Mouse (Mus musculus) ovary, postnatal 14 days (tissue): ENCODE measurements around the gene Riok1.

ENCODE experiments used
- DNase-seq: peaks from one replicate; pipeline ENCODE4 v3.0.0; 2022; ENCODE audit warnings: low spot score

Gene Riok1

GRCm38 (mm10) chr13:38064854-38065663, 28.3 kb downstream of the Riok1 start:
- DNase-seq, result peak; percentile 37

GRCm38 (mm10) chr13:38070945-38071344, 34.1 kb downstream of the Riok1 start:
- DNase-seq, result no peak

DNA sequence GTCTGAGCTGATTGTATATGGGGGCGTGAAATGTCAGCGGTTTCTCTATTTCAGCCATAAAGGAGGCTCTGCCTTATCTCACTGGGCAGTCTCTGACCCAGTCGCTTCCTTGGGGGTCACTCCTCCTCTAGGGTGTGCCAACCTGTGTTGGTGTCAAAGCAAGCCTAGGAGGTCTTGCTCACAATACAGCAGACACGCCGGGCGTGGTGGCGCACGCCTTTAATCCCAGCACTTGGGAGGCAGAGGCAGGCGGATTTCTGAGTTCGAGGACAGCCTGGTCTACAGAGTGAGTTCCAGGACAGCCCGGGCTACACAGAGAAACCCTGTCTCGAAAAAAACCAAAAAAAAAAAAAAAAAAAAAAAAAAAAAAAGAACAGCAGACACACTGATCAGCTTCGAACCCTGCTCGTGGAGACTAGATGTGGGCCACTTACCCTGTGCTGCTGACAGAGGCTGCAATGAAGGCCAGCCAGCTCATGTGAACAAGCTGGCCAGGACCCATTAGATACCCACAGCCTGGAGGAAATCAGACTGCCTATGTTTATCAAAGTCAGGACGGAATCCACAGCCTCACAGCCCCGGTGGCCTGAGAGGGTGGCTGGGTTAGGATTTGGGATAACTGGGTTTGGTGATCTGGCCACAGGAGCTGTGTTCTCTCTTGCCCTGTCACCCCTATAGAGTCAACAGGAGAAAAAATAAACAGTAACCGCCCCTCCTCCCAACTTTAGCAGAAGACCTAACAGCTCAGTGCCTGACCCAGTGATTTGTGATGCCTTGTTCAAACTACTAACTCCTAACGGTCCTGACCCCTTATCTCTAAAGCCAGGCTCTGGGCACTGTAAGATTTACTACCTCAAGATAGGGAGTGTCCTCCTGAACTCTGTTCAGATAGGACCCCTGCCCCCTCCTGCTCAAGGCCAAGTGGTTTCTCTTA, 36.8 kb downstream of the Riok1 start:
- DNase-seq, result no peak

GRCm38 (mm10) chr13:38074404-38074803, 37.6 kb downstream of the Riok1 start:
- DNase-seq, result no peak

- DNase-seq, result no peak
Measured at GRCm38 (mm10) chr13:38077113-38077512, 40.3 kb downstream of the Riok1 start.

DNA sequence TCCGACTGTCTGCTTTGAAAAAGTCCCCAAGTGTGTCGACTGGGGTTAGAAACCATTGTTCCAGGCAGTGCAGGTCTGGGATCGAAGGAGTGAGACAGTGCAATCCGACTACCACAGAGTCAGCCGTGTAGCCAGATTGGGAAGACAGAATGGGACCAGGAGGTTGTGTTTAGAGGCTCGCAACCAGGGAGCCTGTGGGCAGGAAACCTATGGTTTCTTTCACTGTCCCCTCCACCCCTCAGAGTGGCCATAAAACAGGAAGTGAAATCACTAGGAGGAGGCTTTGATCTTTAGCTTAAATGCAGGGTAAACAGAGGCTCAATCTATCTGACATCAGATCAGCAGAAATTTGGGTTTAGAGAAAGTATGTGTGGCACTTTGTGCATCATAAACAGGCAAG, 42.0 kb downstream of the Riok1 start:
- DNase-seq, result no peak

GRCm38 (mm10) chr13:38079366-38079765, 42.6 kb downstream of the Riok1 start:
- no peak for DNase-seq

- no peak for DNase-seq
Measured at GRCm38 (mm10) chr13:38080014-38080413, 43.2 kb downstream of the Riok1 start.

- no peak for DNase-seq
Measured at GRCm38 (mm10) chr13:38080725-38081124, 43.9 kb downstream of the Riok1 start.

DNA sequence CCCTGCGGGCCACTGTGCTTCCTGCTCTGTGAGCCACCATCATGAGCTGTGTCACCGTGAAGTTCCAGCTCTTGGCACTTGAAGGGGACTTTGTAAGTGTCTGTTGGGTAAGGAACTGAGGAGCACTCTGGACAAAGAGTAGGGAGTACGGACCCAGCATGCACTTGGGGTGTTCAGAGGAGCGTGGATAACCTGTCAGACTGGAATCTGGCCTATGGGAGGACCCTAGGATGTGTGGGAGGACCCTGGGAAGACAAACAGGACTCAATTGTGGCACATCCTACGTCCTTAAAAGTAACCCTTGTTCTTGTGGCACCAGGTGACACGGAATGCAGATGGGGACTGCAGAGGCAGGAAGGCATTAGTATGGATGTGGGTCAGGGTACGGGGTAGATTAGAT, 44.4 kb downstream of the Riok1 start:
- DNase-seq, result no peak

DNA sequence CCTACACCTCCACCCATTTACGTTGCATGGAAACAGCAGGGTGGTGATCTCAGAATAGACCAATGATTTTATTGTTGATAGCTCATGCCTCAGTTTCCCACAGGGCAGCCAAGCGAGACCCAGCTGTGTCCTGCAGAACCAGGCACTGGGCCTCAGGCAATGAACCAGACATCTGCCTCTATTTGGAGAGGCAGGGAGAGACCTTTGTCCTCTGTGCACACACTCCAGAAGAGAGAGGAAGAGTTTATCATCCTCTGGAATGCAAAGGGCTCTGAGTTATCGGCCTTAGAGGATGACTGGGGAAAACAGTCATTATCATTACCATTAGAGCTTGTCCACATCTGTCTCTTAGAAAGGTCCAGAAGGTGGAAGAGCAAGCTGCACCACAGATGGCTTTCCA, 49.9 kb downstream of the Riok1 start:
- no peak for DNase-seq

DNA sequence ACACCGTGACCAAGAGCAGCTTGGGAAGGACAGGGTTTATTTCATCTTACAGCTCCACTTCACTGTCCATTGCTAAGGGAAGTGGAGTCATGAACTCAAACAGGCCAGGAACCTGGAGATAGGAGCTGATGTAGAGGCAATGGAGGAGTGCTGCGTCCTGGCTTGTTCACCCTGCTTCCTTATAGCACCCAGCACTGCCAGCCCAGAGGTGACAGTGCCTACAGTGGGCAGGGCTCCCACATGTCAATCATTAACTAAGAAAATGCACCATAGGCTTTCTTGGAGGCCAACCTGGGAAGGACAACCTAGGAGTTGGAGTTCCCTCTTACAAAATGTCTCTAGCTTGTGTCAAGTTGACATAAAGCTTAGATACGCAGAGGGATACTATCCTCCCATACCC, 51.2 kb downstream of the Riok1 start:
- DNase-seq, result no peak

- DNase-seq, result no peak
Measured at GRCm38 (mm10) chr13:38089449-38089848, 52.7 kb downstream of the Riok1 start.

- DNase-seq, result no peak
Measured at GRCm38 (mm10) chr13:38089871-38090270, 53.1 kb downstream of the Riok1 start.

DNA sequence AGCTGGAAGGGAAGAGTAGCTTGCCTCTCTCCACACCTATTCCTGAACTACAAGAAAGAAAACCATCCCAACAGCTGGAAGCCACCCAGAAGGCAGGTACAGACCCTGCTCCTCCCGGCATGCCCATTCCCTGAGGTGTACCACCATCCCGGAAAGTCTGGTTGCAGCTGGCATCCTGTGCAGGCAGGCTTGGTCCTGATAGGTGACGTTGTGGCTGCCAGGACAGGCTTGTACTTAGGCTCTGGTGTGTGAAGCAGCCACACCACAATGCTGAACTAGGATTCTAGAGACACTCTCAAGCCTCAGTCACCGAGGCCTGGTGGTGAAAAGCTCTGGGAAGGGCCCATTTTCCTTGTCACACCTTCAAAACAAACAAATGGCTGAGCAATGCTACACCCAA, 59.4 kb downstream of the Riok1 start:
- DNase-seq, result no peak

GRCm38 (mm10) chr13:38103406-38103805, 66.6 kb downstream of the Riok1 start:
- DNase-seq, result no peak

DNA sequence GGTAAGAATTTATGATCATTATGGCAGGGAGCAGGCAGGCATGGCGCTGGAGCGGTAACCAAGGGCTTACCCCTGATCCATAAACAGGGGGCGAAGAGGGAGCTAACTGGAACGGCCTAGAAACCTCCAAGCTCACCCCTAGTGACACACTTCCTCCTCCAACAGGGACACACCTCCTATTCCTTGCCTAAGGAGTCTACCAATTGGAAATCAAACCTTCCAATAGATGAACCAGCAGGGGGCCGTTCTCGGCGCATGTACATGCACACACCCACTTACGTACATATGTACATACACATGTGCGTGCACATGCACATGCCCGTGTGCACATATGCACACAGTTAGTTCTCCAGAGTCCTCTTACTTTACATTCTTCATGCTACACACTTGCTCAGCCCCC, 67.7 kb downstream of the Riok1 start:
- no peak for DNase-seq

GRCm38 (mm10) chr13:38109081-38109480, 72.3 kb downstream of the Riok1 start:
- no peak for DNase-seq
